Mouse (Mus musculus) kidney, postnatal 0 days (tissue): Measurements from ENCODE around the gene Aspscr1. TPM values are rescaled to one million over a fixed set of nuclear protein-coding genes. Genes with fewer than 3 reads are reported as not detected.

Experiments used
- ATAC-seq: fragments of 200-750 bp; cut with Nextera tagmentation; replicated peaks from 2 replicates; pipeline ENCODE4 v1.8.0; 2017; ENCODE audit warnings: low read depth, moderate number of reproducible peaks, moderate TSS enrichment, moderate library complexity; ENCODE audit not compliant: low FRiP score
- DNase-seq: peaks from one replicate; pipeline ENCODE4 v3.0.0-alpha.2; 2016; ENCODE audit warnings: low spot score
- H3K27ac ChIP-seq: fragments of 300-500 bp; sonication (generic); 2 replicates; pipeline ENCODE4 v1.5.1; 2014; ENCODE audit warnings: mild to moderate bottlenecking
- H3K27me3 ChIP-seq: fragments of 300-500 bp; sonication (generic); 2 replicates; pipeline ENCODE4 v1.6.1; 2014; ENCODE audit warnings: low read length, mixed read lengths; ENCODE audit not compliant: insufficient read depth
- H3K36me3 ChIP-seq: fragments of 300-500 bp; sonication (generic); 2 replicates; pipeline ENCODE4 v1.6.1; 2014; ENCODE audit warnings: low read length, mixed read lengths; ENCODE audit not compliant: insufficient read depth
- H3K4me1 ChIP-seq: fragments of 300-500 bp; sonication (generic); replicated peaks from 2 replicates; pipeline ENCODE4 v1.6.1; 2014; ENCODE audit warnings: antibody characterized with exemption, low read length, mixed read lengths; ENCODE audit not compliant: insufficient read depth
- H3K4me2 ChIP-seq: fragments of 300-500 bp; sonication (generic); 2 replicates; pipeline ENCODE4 v1.6.1; 2014; ENCODE audit warnings: mild to moderate bottlenecking, low read length, moderate library complexity, mixed read lengths
- H3K4me3 ChIP-seq: fragments of 300-500 bp; sonication (generic); replicated peaks from 2 replicates; pipeline ENCODE4 v1.5.1; 2014; ENCODE audit warnings: low read depth, low read length
- H3K9ac ChIP-seq: fragments of 300-500 bp; sonication (generic); 2 replicates; pipeline ENCODE4 v1.6.1; 2014; ENCODE audit warnings: low read depth, low read length
- H3K9me3 ChIP-seq: fragments of 300-500 bp; sonication (generic); replicated peaks from 2 replicates; pipeline ENCODE4 v1.6.1; 2016; ENCODE audit warnings: low read length, inconsistent platforms, mixed read lengths
- CTCF ChIP-seq: IDR thresholded peaks from 2 replicates; pipeline ENCODE4 v1.5.1; 2016; ENCODE audit warnings: antibody characterized with exemption, low read depth, mild to moderate bottlenecking, moderate library complexity
- WGBS: fragments of 180-500 bp; shearing (Covaris S2); extraction: QIAGEN DNeasy Blood & Tissue Kit; methylation state at CpG from one replicate; pipeline ENCODE4 v1.1.7; 2014; 5-methylcytosine and 5-hydroxymethylcytosine counted together
- polyA plus RNA-seq: library from polyadenylated mRNA; unstranded; fragments of >200 nt; fragmentation: Nextera tagmentation; extraction: Ambion mirVana; gene quantifications from 2 replicates; pipeline ENCODE4 v1.2.1, GENCODE M21; 2015

Aspscr1 gene
- polyA plus RNA-seq, 1 experiment from 2014 or later, result 122 TPM

DNA sequence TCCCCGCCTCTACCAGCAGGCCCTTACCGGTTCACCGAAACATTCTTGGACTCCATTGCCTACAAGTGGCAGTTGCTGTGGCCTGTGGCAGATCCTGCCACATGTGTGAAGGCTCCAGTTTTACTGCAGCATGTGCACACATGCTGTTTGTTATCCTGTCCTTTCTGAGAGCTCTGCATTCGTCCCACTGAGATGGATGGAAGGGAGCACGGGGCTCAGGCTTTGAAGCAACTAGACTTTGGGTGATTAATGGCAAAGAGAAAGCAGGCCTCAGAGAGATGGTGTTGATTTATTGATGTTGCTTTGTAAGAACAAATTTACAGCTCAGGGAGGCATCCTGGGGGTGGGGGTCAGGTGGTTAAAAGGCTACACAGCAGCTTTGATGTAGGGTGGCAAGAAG is 37.9 kb downstream of the Aspscr1 start:
- no peak overlapping the region for H3K4me3 ChIP-seq
- no peak overlapping the region for H3K9ac ChIP-seq
- 38% methylated on average over 5 of the region's 5 CpGs for WGBS
- H3K9me3 ChIP-seq, result no peaks in the 10 kb centered on the region
- no peaks in the 10 kb centered on the region for H3K27me3 ChIP-seq
- peaks cover 22% of the 10 kb centered on the region for H3K4me1 ChIP-seq
- H3K36me3 ChIP-seq, result 0 out of 2 replicates have a peak, but pooled peaks cover 7% of the 10 kb centered on the region
- ATAC-seq (no peak), DNase-seq (peak; percentile 52)
- no peak overlapping the region for H3K27ac ChIP-seq
- no peak for TF ChIP-seq CTCF
- no peak overlapping the region for H3K4me2 ChIP-seq

DNA sequence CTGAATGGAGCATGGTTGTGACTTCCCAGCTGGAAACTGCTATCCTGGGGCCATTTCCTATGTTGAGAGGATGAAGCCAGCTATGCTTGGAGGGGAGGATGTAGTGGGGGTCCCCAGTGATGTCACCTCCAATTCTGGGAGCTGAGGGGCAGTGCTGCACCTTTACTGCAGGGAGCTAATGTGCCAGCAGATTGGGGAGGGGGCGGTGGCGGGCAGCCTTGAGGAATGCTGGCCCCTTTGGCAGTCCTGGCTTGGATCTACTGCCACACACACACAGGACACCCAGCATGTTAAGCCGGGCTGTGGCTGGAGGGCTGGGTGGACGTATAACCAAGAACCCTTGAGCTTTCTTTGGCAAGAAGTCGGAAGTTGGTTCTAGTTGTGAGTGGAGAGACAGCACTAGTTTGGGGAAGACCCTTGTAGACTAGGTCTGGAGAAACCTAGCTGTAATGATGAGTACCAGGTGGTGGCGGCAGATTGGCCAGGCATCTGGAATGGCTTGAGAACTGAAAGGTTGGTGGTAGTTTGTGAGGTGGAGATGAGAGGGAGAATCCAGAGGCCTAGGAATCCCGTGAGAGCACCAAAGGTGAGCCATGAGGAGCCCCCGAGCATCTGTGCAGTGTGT is 39.3 kb downstream of the Aspscr1 start:
- H3K4me1 ChIP-seq, result peaks cover 16% of the 10 kb centered on the region
- no peak for DNase-seq
- no peak for TF ChIP-seq CTCF
- H3K4me2 ChIP-seq, result peak overlapping the region; percentile 75
- no peaks in the 10 kb centered on the region for H3K9me3 ChIP-seq
- no peak overlapping the region for H3K27ac ChIP-seq
- H3K27me3 ChIP-seq, result no peaks in the 10 kb centered on the region
- H3K4me3 ChIP-seq, result no peak overlapping the region
- WGBS, result 60% methylated on average over 8 of the region's 8 CpGs
- ATAC-seq, result no peak
- H3K9ac ChIP-seq, result 0 out of 2 replicates have a peak overlapping the region, but pooled peaks have one; percentile 70
- 0 out of 2 replicates have a peak, but pooled peaks cover 9% of the 10 kb centered on the region for H3K36me3 ChIP-seq

DNA sequence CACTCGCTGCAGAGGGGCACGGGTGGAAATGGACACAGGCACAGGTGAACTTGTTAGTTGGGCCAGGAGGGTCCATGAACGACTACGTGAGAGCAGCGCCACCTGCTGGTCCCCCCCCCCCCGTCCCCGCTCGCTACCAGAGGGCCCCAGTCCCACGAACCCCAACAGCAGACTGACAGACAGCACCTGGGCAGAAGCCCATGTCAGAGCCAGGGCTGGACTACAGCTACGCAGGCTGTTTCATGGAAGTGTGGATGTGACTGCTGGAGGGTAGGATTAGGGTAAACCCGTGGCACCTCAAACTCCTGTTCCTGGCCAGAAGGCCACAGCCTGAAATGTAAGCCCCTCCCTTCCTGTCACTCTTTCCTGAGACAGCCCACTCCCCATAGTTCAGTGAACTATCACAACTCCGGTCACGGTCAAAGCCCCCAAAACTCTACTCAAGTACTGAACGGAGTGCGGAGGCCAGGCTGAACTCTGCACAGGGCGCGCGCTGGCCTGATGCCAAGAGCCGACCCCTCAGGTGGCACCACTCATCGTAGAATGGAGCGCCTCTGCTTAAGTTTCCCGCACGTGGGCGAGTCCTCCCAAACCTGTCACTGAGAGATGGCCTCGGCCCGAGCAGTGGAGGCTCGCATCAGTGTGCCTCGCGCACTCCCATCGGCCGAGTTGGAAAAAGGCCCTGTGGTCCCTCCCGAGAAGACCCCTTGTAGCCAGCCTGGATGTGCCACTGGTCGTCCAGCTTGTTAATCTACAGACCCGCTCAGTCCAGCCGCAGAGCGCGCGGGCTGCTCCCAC is 40.2 kb downstream of the Aspscr1 start:
- DNase-seq, result peak; percentile 66
- Histone ChIP-seq H3K4me2 (peak overlapping the region; percentile 75), H3K27ac (peak overlapping the region; percentile 73), H3K4me1 (peaks cover 15% of the 10 kb centered on the region; the same call in 1 of the 2 replicates), H3K9me3 (no peaks in the 10 kb centered on the region), H3K27me3 (no peaks in the 10 kb centered on the region), H3K36me3 (0 out of 2 replicates have a peak, but pooled peaks cover 13% of the 10 kb centered on the region), H3K4me3 (peak overlapping the region; percentile 61), H3K9ac (peak overlapping the region; percentile 70)
- TF ChIP-seq CTCF, result peak; percentile 80
- peak; percentile 31 for ATAC-seq
- under 1% methylated on average over 37 of the region's 38 CpGs for WGBS

DNA sequence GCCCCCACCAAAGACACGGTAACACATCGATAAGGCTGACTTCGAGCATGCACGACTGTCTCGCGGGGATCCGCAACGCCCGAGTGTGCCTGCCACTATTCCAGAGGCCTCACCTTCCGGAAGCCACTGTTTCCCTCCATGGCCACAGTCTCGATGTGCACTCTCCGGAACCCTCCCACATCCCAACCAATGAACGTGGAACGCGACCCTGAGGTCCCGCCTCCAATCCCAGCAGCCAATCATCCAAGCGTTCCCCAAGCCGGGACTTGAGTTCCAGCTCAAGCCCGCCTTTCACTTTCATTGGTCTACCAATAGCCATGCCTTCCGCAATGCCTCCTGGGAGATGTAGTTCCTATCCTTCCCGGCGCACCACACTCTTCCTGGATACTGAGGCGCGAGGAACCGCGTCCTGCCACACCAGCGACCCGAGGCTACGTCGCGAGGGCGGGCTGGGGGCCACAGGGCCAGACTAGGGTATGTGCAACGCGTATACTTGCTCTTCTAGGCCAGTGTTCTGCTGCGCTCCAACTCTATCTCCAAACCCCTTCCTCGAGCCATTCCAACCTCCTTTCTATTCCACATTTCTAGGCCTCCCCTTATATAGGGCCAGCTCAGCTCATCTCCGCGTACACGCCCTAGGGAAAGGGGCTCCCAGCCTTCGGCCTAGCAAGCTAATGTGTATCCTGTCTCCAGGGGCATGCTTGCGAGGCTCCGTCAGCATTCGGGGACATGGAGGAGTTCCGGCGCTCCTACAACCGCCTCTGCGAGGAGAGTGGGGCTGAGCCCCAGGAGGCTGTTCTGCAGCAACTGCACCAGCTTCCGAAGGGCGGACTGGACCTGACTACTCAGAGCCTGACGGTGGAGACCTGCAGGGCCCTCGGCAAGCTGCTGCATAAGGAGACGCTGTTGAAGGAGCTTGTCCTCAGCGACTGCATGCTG is 41.1 kb downstream of the Aspscr1 start, which contains the start of the genes Cenpx and Lrrc45:
Gene Cenpx, minus strand, starts transcription at position 159 of the 939 bp plus-strand sequence.
Gene Lrrc45, plus strand, starts transcription at position 346 of the 939 bp plus-strand sequence.
- Histone ChIP-seq H3K4me3 (peak within 1 kb of the TSS; percentile 61), H3K4me2 (peak within 1 kb of the TSS; percentile 75), H3K36me3 (0 out of 2 replicates have a peak, but pooled peaks cover 15% of the 10 kb centered on the region), H3K27me3 (no peaks in the 10 kb centered on the region), H3K9ac (peak within 1 kb of the TSS; percentile 70), H3K4me1 (peaks cover 15% of the 10 kb centered on the region; the same call in 1 of the 2 replicates), H3K27ac (peak within 1 kb of the TSS; percentile 73), H3K9me3 (no peaks in the 10 kb centered on the region)
- peak; percentile 93 for ATAC-seq
- TF ChIP-seq CTCF, result no peak
- 2% methylated on average over 53 of the region's 53 CpGs for WGBS
- peak; percentile 100 for DNase-seq

DNA sequence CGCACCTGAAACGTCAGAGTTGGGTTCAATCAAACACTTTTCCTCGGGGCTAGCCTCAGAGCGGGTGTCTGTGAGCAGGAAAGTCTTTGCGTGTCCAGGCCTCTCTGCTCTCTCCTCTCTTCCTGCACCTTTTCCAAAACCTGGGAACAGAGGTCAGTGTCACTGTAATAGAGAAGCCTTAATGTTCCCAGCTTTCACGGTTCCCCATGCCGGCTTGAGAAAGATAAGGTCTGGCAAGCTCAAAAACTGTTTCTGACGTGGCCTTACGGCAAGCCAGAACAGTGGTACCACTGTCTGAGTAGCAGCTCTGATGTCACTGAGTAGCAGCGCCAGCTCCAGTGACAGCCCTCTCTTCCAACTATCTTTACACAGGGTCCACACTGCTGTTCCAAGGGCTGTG is 41.8 kb downstream of the Aspscr1 start:
- 38% methylated on average over 10 of the region's 10 CpGs for WGBS
- no peak for TF ChIP-seq CTCF

More for the DNA sequence above, 41.8 kb downstream of the Aspscr1 start:
- DNase-seq (no peak), ATAC-seq (no peak)
- H3K27me3 ChIP-seq, result no peaks in the 10 kb centered on the region
- no peaks in the 10 kb centered on the region for H3K9me3 ChIP-seq
- H3K4me1 ChIP-seq, result peaks cover 15% of the 10 kb centered on the region; the same call in 1 of the 2 replicates
- H3K4me3 ChIP-seq, result peak overlapping the region; percentile 61
- H3K4me2 ChIP-seq, result peak overlapping the region; percentile 75
- no peak overlapping the region for H3K27ac ChIP-seq
- 0 out of 2 replicates have a peak, but pooled peaks cover 15% of the 10 kb centered on the region for H3K36me3 ChIP-seq
- H3K9ac ChIP-seq, result peak overlapping the region; percentile 55
